Mouse (Mus musculus): ENCODE measurements around the gene Hoxc9. TPM values are rescaled to one million over a fixed set of nuclear protein-coding genes. Genes with fewer than 3 reads are reported as not detected.
A peak's percentile ranks its signal among the peaks of the same experiment; 100 is the strongest.

Hoxc9 gene
- 0.22 TPM in 1 of 2 replicates, not detected in the other for polyA plus RNA-seq (2012; rRNA removed)

- Histone ChIP-seq H3K4me3 (ENCODE audit: low read depth, low read length) (peak within 1 kb of the TSS; percentile 52), H3K36me3 (ENCODE audit: control insufficient read depth, insufficient read depth, low read length) (no peaks in the 10 kb centered on the region), H3K4me1 (ENCODE audit: control insufficient read depth, insufficient read depth, insufficient read length, low read length) (peaks cover 4% of the 10 kb centered on the region; the same call in 1 of the 2 replicates), H3K27me3 (ENCODE audit: control insufficient read depth, insufficient read depth, low read length) (peaks cover 90% of the 10 kb centered on the region), H3K27ac (ENCODE audit: insufficient read depth, low read depth, low read length) (no peak within 1 kb of the TSS)
- TF ChIP-seq POLR2A (IDR thresholded peaks at IDR 0.05; ENCODE audit: low read depth, low read length) (no peak), CTCF (IDR thresholded peaks at IDR 0.05; ENCODE audit: extremely low read depth, insufficient read length, insufficient replicate concordance, low read depth, low read length) (no peak)
- WGBS: 3% methylated on average over 19 of the region's 20 CpGs
These were observed at the start of gene Hoxc9 for GRCm38 (mm10) chr15:102976171-102976570. Gene Hoxc9, plus strand, starts transcription at chr15:102976439.

- Histone ChIP-seq H3K27me3 (ENCODE audit: control insufficient read depth, insufficient read depth, low read length) (peaks cover 75% of the 10 kb centered on the region), H3K27ac (ENCODE audit: insufficient read depth, low read depth, low read length) (no peak overlapping the region), H3K36me3 (ENCODE audit: control insufficient read depth, insufficient read depth, low read length) (no peaks in the 10 kb centered on the region), H3K4me3 (ENCODE audit: low read depth, low read length) (no peak overlapping the region), H3K4me1 (ENCODE audit: control insufficient read depth, insufficient read depth, insufficient read length, low read length) (no peaks in the 10 kb centered on the region)
- TF ChIP-seq POLR2A (IDR thresholded peaks at IDR 0.05; ENCODE audit: low read depth, low read length): no peak
- no peak for TF ChIP-seq CTCF (IDR thresholded peaks at IDR 0.05; ENCODE audit: extremely low read depth, insufficient read length, insufficient replicate concordance, low read depth, low read length)
- WGBS: 4% methylated on average over 40 of the region's 40 CpGs
These were observed 49.1 kb upstream of the Hoxc9 start for GRCm38 (mm10) chr15:102927032-102927645.

GRCm38 (mm10) chr15:102931706-102932358 is 44.4 kb upstream of the Hoxc9 start:
- TF ChIP-seq POLR2A (IDR thresholded peaks at IDR 0.05; ENCODE audit: low read depth, low read length): no peak
- no peak for TF ChIP-seq CTCF (IDR thresholded peaks at IDR 0.05; ENCODE audit: extremely low read depth, insufficient read length, insufficient replicate concordance, low read depth, low read length)
- H3K4me3 ChIP-seq (ENCODE audit: low read depth, low read length): no peak overlapping the region
- no peak overlapping the region for H3K27ac ChIP-seq (ENCODE audit: insufficient read depth, low read depth, low read length)
- peaks cover 84% of the 10 kb centered on the region for H3K27me3 ChIP-seq (ENCODE audit: control insufficient read depth, insufficient read depth, low read length)
- 3% methylated on average over 23 of the region's 23 CpGs for WGBS
- no peaks in the 10 kb centered on the region for H3K36me3 ChIP-seq (ENCODE audit: control insufficient read depth, insufficient read depth, low read length)
- no peaks in the 10 kb centered on the region for H3K4me1 ChIP-seq (ENCODE audit: control insufficient read depth, insufficient read depth, insufficient read length, low read length)

GRCm38 (mm10) chr15:102934438-102934837 is 41.8 kb upstream of the Hoxc9 start:
- H3K27me3 ChIP-seq (ENCODE audit: control insufficient read depth, insufficient read depth, low read length): peaks cover 86% of the 10 kb centered on the region
- no peak overlapping the region for H3K4me3 ChIP-seq (ENCODE audit: low read depth, low read length)
- H3K27ac ChIP-seq (ENCODE audit: insufficient read depth, low read depth, low read length): no peak overlapping the region
- H3K4me1 ChIP-seq (ENCODE audit: control insufficient read depth, insufficient read depth, insufficient read length, low read length): no peaks in the 10 kb centered on the region
- WGBS: 7% methylated on average over 12 of the region's 12 CpGs
- TF ChIP-seq CTCF (IDR thresholded peaks at IDR 0.05; ENCODE audit: extremely low read depth, insufficient read length, insufficient replicate concordance, low read depth, low read length): no peak
- no peak for TF ChIP-seq POLR2A (IDR thresholded peaks at IDR 0.05; ENCODE audit: low read depth, low read length)
- no peaks in the 10 kb centered on the region for H3K36me3 ChIP-seq (ENCODE audit: control insufficient read depth, insufficient read depth, low read length)

- 2% methylated on average over 27 of the region's 27 CpGs for WGBS
- H3K27ac ChIP-seq (ENCODE audit: insufficient read depth, low read depth, low read length): no peak overlapping the region
- TF ChIP-seq CTCF (IDR thresholded peaks at IDR 0.05; ENCODE audit: extremely low read depth, insufficient read length, insufficient replicate concordance, low read depth, low read length): no peak
- TF ChIP-seq POLR2A (IDR thresholded peaks at IDR 0.05; ENCODE audit: low read depth, low read length): no peak
- no peaks in the 10 kb centered on the region for H3K4me1 ChIP-seq (ENCODE audit: control insufficient read depth, insufficient read depth, insufficient read length, low read length)
- no peaks in the 10 kb centered on the region for H3K36me3 ChIP-seq (ENCODE audit: control insufficient read depth, insufficient read depth, low read length)
- peaks cover 90% of the 10 kb centered on the region for H3K27me3 ChIP-seq (ENCODE audit: control insufficient read depth, insufficient read depth, low read length)
- H3K4me3 ChIP-seq (ENCODE audit: low read depth, low read length): no peak overlapping the region
These were observed 41.3 kb upstream of the Hoxc9 start for GRCm38 (mm10) chr15:102934897-102935296.

GRCm38 (mm10) chr15:102936279-102936972 is 39.8 kb upstream of the Hoxc9 start, which contains the start of gene Hoxc12:
Gene Hoxc12, plus strand, starts transcription at chr15:102936757.
- Histone ChIP-seq H3K4me3 (ENCODE audit: low read depth, low read length) (no peak within 1 kb of the TSS), H3K36me3 (ENCODE audit: control insufficient read depth, insufficient read depth, low read length) (no peaks in the 10 kb centered on the region), H3K4me1 (ENCODE audit: control insufficient read depth, insufficient read depth, insufficient read length, low read length) (no peaks in the 10 kb centered on the region), H3K27ac (ENCODE audit: insufficient read depth, low read depth, low read length) (no peak within 1 kb of the TSS), H3K27me3 (ENCODE audit: control insufficient read depth, insufficient read depth, low read length) (peaks cover 86% of the 10 kb centered on the region)
- TF ChIP-seq CTCF (IDR thresholded peaks at IDR 0.05; ENCODE audit: extremely low read depth, insufficient read length, insufficient replicate concordance, low read depth, low read length) (no peak), POLR2A (IDR thresholded peaks at IDR 0.05; ENCODE audit: low read depth, low read length) (no peak)
- WGBS: 2% methylated on average over 31 of the region's 31 CpGs

Data from small intestine, adult 2 months (tissue).